Mouse (Mus musculus) liver, embryonic 15.5 days (tissue): Measurements from ENCODE around the gene Cirbp. TPM values are rescaled to one million over a fixed set of nuclear protein-coding genes. Genes with fewer than 3 reads are reported as not detected.
A peak's percentile ranks its signal among the peaks of the same experiment; 100 is the strongest.

Experiments
- ATAC-seq: fragments of 200-750 bp; cut with Nextera tagmentation; 2 replicates; pipeline ENCODE4 v1.8.0; 2017; ENCODE audit warnings: moderate number of reproducible peaks, mild to moderate bottlenecking, moderate library complexity; ENCODE audit not compliant: insufficient read depth
- H3K27ac ChIP-seq: fragments of 300-500 bp; sonication (generic); replicated peaks from 2 replicates; pipeline ENCODE4 v1.5.1; 2015; ENCODE audit warnings: mild to moderate bottlenecking, inconsistent platforms
- H3K27me3 ChIP-seq: fragments of 300-500 bp; sonication (generic); 2 replicates; pipeline ENCODE4 v1.6.1; 2015; ENCODE audit warnings: mild to moderate bottlenecking, inconsistent platforms
- H3K36me3 ChIP-seq: fragments of 300-500 bp; sonication (generic); replicated peaks from 2 replicates; pipeline ENCODE4 v1.6.1; 2015; ENCODE audit warnings: moderate library complexity, mild to moderate bottlenecking, inconsistent platforms
- H3K4me1 ChIP-seq: fragments of 300-500 bp; sonication (generic); replicated peaks from 2 replicates; pipeline ENCODE4 v1.6.1; 2015; ENCODE audit warnings: inconsistent platforms
- H3K4me2 ChIP-seq: fragments of 300-500 bp; sonication (generic); 2 replicates; pipeline ENCODE4 v1.6.1; 2015; ENCODE audit warnings: moderate library complexity, mild to moderate bottlenecking, inconsistent platforms
- H3K4me3 ChIP-seq: fragments of 300-500 bp; sonication (generic); replicated peaks from 2 replicates; pipeline ENCODE4 v1.5.1; 2015; ENCODE audit warnings: mild to moderate bottlenecking, inconsistent platforms
- H3K9ac ChIP-seq: fragments of 300-500 bp; sonication (generic); 2 replicates; pipeline ENCODE4 v1.6.1; 2015; ENCODE audit warnings: moderate library complexity, mild to moderate bottlenecking, inconsistent platforms
- H3K9me3 ChIP-seq: fragments of 300-500 bp; sonication (generic); replicated peaks from 2 replicates; pipeline ENCODE4 v1.6.1; 2016; ENCODE audit warnings: inconsistent platforms
- WGBS: fragments of 180-500 bp; shearing (Covaris S2); methylation state at CpG from one replicate; pipeline ENCODE4 v1.1.7; 2015; ENCODE audit warnings: mixed read lengths; ENCODE audit not compliant: insufficient replicate concordance; 5-methylcytosine and 5-hydroxymethylcytosine counted together
- polyA plus RNA-seq: library from polyadenylated mRNA; unstranded; fragments of >200 nt; fragmentation: Nextera tagmentation; extraction: Ambion mirVana; gene quantifications from 2 replicates; pipeline ENCODE4 v1.2.1, GENCODE M21; 2015

Gene Cirbp
- polyA plus RNA-seq, 1 experiment from 2014 or later, result 17.0 TPM

DNA sequence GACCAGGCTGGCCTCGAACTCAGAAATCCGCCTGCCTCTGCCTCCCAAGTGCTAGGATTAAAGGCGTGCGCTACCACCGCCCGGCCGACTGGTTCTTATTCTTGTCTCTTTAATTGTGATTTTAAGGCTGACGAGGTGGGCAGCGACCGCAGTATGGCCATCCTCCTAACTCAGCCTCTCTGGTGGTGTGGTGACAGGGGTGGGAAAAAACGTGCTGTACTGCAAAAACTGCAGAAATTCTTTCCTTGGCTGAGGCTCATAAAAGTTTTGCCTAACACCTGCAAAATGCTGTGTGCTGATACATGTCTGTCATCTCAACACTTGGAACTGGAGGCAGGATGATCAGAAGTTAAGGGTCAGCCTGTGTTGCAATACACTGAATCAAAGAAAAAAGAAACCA is 7.6 kb downstream of the Cirbp start:
- no peaks in the 10 kb centered on the region for H3K9me3 ChIP-seq
- H3K27me3 ChIP-seq, result peaks cover 14% of the 10 kb centered on the region
- H3K36me3 ChIP-seq, result peaks cover 30% of the 10 kb centered on the region
- ATAC-seq, result no peak
- H3K4me2 ChIP-seq, result peak overlapping the region; percentile 84
- H3K27ac ChIP-seq, result peak overlapping the region; percentile 89
- H3K4me1 ChIP-seq, result peaks cover 65% of the 10 kb centered on the region
- H3K9ac ChIP-seq, result peak overlapping the region; percentile 67
- peak overlapping the region; percentile 74 for H3K4me3 ChIP-seq
- WGBS, result 1% methylated on average over 11 of the region's 11 CpGs

DNA sequence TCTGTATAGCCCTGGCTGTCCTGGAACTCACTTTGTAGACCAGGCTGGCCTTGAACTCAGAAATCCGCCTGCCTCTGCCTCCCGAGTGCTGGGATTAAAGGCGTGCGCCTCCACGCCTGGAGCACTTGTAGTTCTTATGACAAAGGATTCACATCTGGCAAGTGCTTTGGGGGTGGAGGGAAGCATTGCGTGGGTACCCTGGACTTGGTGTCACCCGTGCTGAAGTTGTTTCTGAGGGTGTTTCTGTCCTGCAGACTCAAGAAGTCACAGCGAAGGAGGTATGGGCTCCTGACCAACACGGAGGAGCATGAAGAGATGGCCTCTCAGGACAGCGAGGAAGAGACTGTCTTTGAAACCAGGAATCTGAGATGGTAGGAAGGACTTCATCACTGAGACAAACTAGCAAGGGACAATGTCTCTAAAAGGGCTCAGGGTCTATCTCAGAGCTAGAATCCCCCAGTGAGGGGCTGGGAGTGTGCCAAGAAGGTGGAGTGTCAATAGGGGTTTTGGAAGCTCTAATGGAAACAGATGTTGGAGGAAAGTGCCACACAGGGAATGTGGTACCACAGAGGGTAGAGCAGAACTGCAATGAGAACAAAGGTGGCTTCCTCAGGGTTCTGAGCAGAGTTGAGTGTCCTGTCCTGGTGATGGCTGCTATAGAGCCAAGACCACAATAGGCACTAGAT is 8.3 kb downstream of the Cirbp start:
- Histone ChIP-seq H3K9ac (0 out of 2 replicates have a peak overlapping the region, but pooled peaks have one; percentile 8), H3K9me3 (no peaks in the 10 kb centered on the region)

DNA sequence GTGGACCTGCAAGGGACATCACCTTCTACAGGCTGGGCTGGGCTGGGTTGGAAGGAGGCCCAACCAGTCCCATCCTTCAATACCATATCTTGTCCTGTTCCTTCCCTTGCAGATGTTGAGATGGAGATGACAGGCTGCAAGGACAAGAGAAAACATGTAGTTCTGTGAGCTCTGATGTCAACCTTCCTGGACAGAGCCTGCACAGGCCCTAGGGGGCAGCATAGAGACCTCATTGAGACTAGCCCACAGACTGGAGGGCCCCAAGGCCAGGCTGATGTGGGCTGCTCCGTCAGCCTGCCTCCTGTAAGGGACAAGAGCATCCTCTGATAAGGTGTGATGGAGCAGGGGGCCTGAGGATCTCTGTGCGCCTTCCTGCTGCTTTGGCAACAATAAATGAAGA is 8.9 kb downstream of the Cirbp start:
- H3K9ac ChIP-seq, result 0 out of 2 replicates have a peak overlapping the region, but pooled peaks have one; percentile 8

More for the DNA sequence above, 8.3 kb downstream of the Cirbp start:
- no peak overlapping the region for H3K4me3 ChIP-seq
- no peak overlapping the region for H3K4me2 ChIP-seq
- H3K27me3 ChIP-seq, result peaks cover 21% of the 10 kb centered on the region
- peaks cover 30% of the 10 kb centered on the region for H3K36me3 ChIP-seq
- peaks cover 58% of the 10 kb centered on the region for H3K4me1 ChIP-seq
- WGBS, result 76% methylated on average over 10 of the region's 10 CpGs
- no peak for ATAC-seq
- H3K27ac ChIP-seq, result peak overlapping the region; percentile 45

DNA sequence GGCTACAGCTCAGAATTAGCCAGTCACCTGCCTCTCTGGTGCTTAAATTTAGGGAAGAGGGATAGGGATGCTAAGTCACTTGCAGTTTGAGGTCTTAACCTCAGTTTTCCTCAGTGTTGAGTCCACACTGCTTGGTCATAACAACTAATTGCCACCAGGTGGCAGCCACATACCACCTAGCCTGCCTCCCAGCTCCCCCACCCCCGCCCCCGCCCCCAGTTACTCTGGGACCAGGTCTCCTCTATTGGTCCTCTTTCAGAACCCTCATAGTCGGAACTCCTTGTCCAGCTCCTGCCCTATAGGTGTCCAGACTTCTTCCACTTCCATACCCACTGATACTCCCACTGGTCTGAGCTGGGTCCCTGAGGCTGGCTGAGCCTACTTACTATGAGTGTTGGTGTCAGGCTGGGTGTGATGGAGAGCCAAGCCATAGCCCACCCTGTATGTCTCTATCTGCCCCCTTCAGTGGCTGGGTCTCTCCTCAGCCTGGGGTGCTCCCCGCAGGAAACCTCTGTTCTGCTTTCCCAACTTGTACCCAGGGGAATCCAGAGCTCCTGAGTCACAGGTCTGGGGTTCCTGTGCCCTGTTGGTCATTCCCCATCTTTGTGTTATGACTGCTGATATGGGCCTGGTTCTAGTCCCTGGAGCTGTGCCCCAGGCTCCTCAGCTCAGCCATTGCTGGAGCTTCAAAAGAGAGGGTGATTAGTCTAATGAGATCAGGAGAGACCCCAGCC is 9.9 kb downstream of the Cirbp start:
- H3K4me3 ChIP-seq, result no peak overlapping the region
- H3K4me2 ChIP-seq, result no peak overlapping the region
- no peak overlapping the region for H3K9ac ChIP-seq
- H3K9me3 ChIP-seq, result no peaks in the 10 kb centered on the region
- WGBS, result 28% methylated on average over 4 of the region's 4 CpGs
- H3K27me3 ChIP-seq, result peaks cover 37% of the 10 kb centered on the region
- H3K27ac ChIP-seq, result no peak overlapping the region
- ATAC-seq, result no peak
- peaks cover 17% of the 10 kb centered on the region for H3K36me3 ChIP-seq
- peaks cover 55% of the 10 kb centered on the region for H3K4me1 ChIP-seq

More for the DNA sequence above, 8.9 kb downstream of the Cirbp start:
- Histone ChIP-seq H3K4me3 (no peak overlapping the region), H3K4me2 (no peak overlapping the region), H3K27me3 (peaks cover 27% of the 10 kb centered on the region), H3K36me3 (peaks cover 27% of the 10 kb centered on the region), H3K27ac (peak overlapping the region; percentile 45; the same call in 1 of the 2 replicates), H3K4me1 (peaks cover 60% of the 10 kb centered on the region), H3K9me3 (no peaks in the 10 kb centered on the region)
- 42% methylated on average over 2 of the region's 2 CpGs for WGBS
- ATAC-seq, result no peak

DNA sequence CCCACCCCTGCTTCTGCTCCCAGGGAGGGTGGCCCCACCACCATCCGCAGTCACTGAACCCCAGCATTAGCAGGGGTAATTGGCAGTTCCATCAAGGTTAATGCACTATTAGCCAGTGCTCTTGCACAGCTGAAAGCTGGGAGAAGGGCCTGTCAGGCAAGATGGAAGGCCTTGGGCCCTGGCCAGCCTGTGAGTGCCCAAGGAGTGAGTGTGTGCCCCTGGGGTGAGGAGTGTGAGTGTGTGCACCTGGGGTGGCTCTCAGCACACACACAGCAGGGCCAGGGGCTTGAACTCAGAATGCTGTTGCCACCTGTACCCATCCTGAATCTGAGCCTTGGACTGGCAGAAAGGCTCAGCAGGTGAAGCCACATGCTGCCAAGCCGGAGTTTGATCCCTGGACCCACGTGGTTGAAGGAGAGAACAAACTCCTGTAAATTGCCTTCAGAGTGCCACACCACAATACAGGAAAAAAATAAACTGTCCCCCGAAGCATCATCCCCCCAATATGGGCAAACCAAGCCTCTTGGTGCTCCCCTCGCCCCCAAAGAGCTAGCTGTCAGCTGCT is 10.6 kb downstream of the Cirbp start:
- peaks cover 44% of the 10 kb centered on the region for H3K27me3 ChIP-seq
- H3K4me2 ChIP-seq, result no peak overlapping the region
- H3K9ac ChIP-seq, result no peak overlapping the region
- H3K36me3 ChIP-seq, result peaks cover 11% of the 10 kb centered on the region
- H3K4me1 ChIP-seq, result peaks cover 52% of the 10 kb centered on the region
- H3K27ac ChIP-seq, result no peak overlapping the region
- no peak for ATAC-seq
- no peak overlapping the region for H3K4me3 ChIP-seq
- 73% methylated on average over 5 of the region's 5 CpGs for WGBS
- no peaks in the 10 kb centered on the region for H3K9me3 ChIP-seq

DNA sequence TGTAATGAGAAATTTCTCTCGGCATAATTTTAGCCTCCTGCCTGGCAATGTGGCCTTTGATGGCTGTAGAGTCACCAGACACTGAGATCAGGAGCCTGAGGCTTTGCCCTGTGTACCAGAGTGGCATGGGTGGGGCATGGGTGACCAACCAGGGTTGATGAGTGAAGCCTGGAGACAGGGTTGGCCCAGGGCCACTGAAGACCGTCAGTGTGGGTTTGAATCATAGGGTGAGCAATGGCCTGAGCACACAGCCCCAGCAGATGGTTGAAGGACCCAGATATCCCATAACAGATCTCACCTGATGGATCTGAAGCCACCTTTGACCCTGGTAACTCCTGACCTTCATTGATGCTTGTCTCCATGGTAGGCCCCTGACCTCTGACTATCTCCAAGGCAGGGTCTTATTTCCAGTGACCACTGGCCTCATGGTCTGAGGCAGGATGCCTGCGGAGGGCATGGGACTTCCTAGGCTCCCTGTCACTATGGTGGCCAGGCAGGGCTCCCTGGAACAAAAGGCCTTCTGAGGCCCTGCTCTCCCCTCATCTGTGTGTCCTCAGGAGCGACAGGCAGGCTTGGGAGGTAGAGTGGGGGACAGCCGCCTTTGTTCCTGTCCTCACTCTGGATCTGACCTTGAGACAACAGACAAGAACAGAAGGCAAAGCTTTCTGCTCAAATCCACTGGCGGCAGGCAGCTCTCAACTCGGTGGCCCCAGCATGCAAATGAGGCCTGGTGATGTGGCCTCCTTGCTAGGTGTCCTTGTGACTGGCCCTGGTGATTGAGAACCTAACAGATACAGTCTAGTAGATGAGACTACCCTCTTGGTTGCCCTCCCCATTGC is 11.9 kb downstream of the Cirbp start:
- peaks cover 57% of the 10 kb centered on the region for H3K27me3 ChIP-seq
- H3K27ac ChIP-seq, result no peak overlapping the region
- no peak overlapping the region for H3K4me2 ChIP-seq
- no peak overlapping the region for H3K4me3 ChIP-seq
- WGBS, result 67% methylated on average over 7 of the region's 7 CpGs
- H3K4me1 ChIP-seq, result peaks cover 40% of the 10 kb centered on the region
- no peaks in the 10 kb centered on the region for H3K9me3 ChIP-seq
- H3K9ac ChIP-seq, result no peak overlapping the region
- no peaks in the 10 kb centered on the region for H3K36me3 ChIP-seq
- ATAC-seq, result no peak

DNA sequence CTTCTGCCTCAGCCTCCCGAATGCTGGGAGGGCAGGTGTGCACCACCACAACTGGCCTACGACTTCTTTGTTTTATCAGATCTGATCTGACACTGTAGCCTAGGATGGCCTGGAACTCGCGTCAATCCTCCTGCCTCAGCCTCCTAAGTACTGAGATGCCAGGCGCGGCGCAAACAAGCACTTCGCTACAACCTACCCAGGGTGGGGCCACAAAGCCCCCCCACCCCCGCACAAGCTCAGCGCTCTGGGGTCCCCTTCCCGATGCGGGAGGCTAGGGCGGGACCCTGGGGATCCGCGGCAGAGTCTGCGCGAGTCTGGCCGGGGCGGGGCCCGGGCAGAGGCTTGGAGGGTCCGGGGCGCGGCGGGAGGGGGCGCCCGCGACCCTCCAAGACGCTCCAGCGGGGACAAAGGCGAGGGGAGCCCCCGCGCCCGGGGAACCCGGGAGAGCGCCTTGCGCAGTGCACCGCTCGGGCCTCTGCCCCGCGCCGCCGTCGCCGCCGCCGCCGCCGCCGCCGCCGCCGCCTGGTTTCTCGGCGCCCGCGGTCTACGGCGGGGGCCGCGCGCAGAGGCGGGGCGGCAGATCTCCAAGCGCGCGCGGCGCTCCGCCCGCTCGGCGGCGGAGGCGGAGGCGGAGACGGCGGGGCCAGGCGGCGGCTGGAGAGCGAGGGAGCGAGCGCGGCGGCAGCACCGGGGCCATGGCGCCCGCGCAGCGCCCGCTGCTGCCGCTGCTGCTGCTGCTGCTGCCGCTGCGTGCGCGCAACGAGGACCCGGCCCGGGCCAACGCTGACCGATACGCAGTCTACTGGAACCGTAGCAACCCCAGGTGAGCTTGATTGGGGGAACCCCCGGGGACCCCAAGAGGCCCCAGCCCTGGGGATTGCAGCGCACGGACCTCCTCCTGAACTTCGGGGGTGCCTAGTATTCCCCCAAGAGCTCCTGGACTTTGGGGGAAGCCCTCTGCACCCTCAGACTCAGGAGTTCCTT is 13.6 kb downstream of the Cirbp start, which contains the start of gene Efna2:
TSS of gene Efna2 (plus strand) at position 415 of the 984 bp plus-strand sequence.
- Histone ChIP-seq H3K27me3 (peaks cover 74% of the 10 kb centered on the region), H3K4me1 (peaks cover 28% of the 10 kb centered on the region), H3K36me3 (no peaks in the 10 kb centered on the region), H3K9ac (peak within 1 kb of the TSS; percentile 21; the same call in 1 of the 2 replicates), H3K9me3 (no peaks in the 10 kb centered on the region), H3K27ac (no peak within 1 kb of the TSS), H3K4me2 (peak within 1 kb of the TSS; percentile 72), H3K4me3 (peak within 1 kb of the TSS; percentile 54)
- 2% methylated on average over 64 of the region's 106 CpGs for WGBS
- ATAC-seq, result no peak

DNA sequence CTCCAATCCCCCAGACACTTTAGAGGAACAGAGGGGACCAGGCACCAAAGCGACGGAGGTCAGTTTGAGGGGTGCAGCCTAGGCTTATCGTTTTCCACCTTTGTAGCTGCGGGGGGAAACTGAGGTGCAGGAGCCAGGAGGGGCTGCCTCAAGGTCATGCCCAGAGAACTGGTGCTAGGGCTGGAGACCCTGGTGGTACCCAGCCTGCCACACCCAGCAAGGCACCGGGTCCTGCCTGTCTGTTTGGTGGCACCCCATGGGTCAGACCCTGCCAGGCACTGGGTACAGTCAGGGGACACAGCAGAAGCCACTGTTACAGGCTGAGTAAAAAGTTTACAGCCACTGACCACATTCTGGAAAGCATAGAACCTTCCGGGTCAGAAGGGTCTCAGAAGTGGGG is 14.5 kb downstream of the Cirbp start:
- no peak overlapping the region for H3K4me3 ChIP-seq

DNA sequence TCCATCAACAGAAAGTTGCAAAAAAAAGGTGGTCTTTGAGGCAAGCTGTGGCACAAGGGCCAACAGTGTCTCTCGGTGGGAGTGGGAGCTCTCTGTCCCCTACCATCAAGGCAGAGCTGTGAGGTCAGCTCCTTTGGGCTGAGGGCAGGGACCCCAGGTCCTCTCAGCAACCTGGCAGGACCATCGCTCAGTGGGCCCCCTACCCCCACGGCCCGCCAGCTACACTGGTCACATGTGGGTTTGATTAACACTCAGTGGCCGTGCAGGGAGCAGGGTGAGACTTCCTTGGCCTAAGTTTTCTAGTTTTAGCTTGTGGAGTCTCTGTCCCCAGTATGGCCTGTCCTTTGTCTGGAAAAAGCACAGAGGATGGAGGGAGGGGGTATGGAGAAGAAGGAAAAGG is 15.0 kb downstream of the Cirbp start:
- WGBS, result 50% methylated on average over 5 of the region's 5 CpGs
- Histone ChIP-seq H3K4me1 (peaks cover 14% of the 10 kb centered on the region), H3K27ac (no peak overlapping the region), H3K27me3 (peaks cover 86% of the 10 kb centered on the region), H3K9me3 (no peaks in the 10 kb centered on the region), H3K9ac (no peak overlapping the region), H3K36me3 (no peaks in the 10 kb centered on the region), H3K4me2 (no peak overlapping the region), H3K4me3 (no peak overlapping the region)
- ATAC-seq, result no peak

More for the DNA sequence above, 14.5 kb downstream of the Cirbp start:
- no peak for ATAC-seq
- H3K4me1 ChIP-seq, result peaks cover 20% of the 10 kb centered on the region
- no peaks in the 10 kb centered on the region for H3K9me3 ChIP-seq
- H3K27me3 ChIP-seq, result peaks cover 81% of the 10 kb centered on the region
- H3K36me3 ChIP-seq, result no peaks in the 10 kb centered on the region
- peak overlapping the region; percentile 72; the same call in 1 of the 2 replicates for H3K4me2 ChIP-seq
- H3K27ac ChIP-seq, result no peak overlapping the region
- WGBS, result 47% methylated on average over 6 of the region's 6 CpGs
- H3K9ac ChIP-seq, result no peak overlapping the region

DNA sequence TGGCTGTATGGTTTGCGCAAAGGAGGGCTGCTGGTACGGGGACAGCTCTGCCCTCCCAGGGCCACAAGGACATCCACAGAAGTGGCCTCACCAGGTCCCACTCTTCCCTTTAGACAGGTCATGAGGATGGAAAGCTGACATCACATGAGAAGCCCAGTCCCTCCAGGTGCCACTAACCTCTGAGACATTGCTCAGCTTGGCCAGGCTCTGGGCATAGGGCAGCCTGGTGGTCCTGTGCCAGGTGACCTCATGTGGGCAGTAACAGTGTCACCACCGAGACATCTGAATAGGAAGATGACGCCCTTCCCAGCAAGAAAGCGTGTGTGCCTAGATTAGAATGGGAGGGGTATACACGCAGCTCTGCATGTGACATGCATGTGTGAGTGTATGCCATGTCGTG is 16.8 kb downstream of the Cirbp start:
- Histone ChIP-seq H3K4me2 (no peak overlapping the region), H3K36me3 (no peaks in the 10 kb centered on the region), H3K9ac (no peak overlapping the region), H3K27ac (no peak overlapping the region), H3K4me1 (peaks cover 12% of the 10 kb centered on the region), H3K4me3 (no peak overlapping the region), H3K27me3 (peaks cover 98% of the 10 kb centered on the region), H3K9me3 (no peaks in the 10 kb centered on the region)
- ATAC-seq, result no peak
- WGBS, result 67% methylated on average over 7 of the region's 7 CpGs
